Mouse (Mus musculus): ENCODE data around the gene Nos1ap. TPM values are rescaled to one million over a fixed set of nuclear protein-coding genes. Genes with fewer than 3 reads are reported as not detected.

Gene Nos1ap
- polyA plus RNA-seq, 1 experiment from 2014 or later: 6.8 TPM

DNA sequence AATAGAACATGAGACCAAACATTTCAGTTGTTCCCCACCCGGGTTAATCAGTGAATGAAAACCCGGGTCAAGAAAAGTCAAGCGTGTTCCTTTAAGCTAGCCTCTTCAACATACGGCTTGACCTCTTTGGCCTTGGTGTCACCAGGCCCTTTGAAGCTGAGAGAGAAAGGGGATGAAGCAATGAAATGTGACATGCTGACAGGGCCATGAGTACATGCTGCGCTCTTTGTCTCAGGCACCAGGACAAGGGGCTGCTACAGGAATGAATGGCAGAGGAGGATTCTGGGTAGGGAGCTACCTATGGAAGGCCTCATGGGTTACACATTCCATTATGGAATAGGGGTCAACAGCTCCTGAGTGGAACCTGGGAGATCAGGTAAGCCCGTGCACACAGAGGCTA lies 286.6 kb downstream of the Nos1ap start:
- no peak overlapping the region for H3K4me2 ChIP-seq (replicated peaks; ENCODE audit: low read depth)
- no peak for ATAC-seq (ENCODE audit: low FRiP score, low TSS enrichment)
- no peak for TF ChIP-seq CTCF (IDR thresholded peaks at IDR 0.05; ENCODE audit: low read depth)
- no peak for TF ChIP-seq EP300 (optimal IDR thresholded peaks at IDR 0.05)
- no peak for DNase-seq (ENCODE audit: low spot score)
- no peak overlapping the region for H3K27ac ChIP-seq (replicated peaks)
- no peaks in the 10 kb centered on the region for H3K4me1 ChIP-seq (replicated peaks; ENCODE audit: control insufficient read depth, insufficient read depth)
- no peaks in the 10 kb centered on the region for H3K27me3 ChIP-seq (ENCODE audit: control insufficient read depth, insufficient read depth, low read length)
- H3K4me3 ChIP-seq (ENCODE audit: low read depth, low read length): no peak overlapping the region
- H3K9me3 ChIP-seq (ENCODE audit: control insufficient read depth, low read length): no peaks in the 10 kb centered on the region
- no peaks in the 10 kb centered on the region; the same call in 1 of the 2 replicates for H3K36me3 ChIP-seq (ENCODE audit: control insufficient read depth, insufficient read depth, low read length)
- WGBS: 78% methylated on average over 6 of the region's 6 CpGs
- no peak overlapping the region for H3K9ac ChIP-seq (ENCODE audit: low read length)

DNA sequence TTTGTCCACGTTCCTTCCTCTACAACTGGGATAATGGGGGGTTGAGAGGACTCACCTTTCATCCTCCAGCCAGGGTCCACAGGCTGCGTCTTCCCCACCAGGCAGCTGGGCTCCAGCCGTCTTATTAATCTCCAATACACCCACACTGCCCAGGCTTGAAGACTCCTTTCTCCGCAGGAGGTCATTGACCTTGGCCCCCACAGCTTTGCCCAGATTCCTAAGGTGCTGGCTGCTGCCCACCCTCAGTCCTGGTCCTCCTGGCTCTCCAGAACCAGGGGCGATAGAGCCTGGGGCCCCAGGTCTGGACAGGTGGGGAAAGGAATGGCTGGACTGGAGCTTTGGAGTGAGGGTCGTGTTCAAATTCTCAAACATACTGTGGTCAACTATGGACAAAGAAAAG lies 287.2 kb downstream of the Nos1ap start:
- H3K4me2 ChIP-seq (replicated peaks; ENCODE audit: low read depth): no peak overlapping the region
- H3K9ac ChIP-seq (ENCODE audit: low read length): no peak overlapping the region
- H3K9me3 ChIP-seq (ENCODE audit: control insufficient read depth, low read length): no peaks in the 10 kb centered on the region
- H3K4me1 ChIP-seq (replicated peaks; ENCODE audit: control insufficient read depth, insufficient read depth): no peaks in the 10 kb centered on the region
- ATAC-seq (ENCODE audit: low FRiP score, low TSS enrichment) (no peak), DNase-seq (ENCODE audit: low spot score) (no peak)
- H3K36me3 ChIP-seq (ENCODE audit: control insufficient read depth, insufficient read depth, low read length): no peaks in the 10 kb centered on the region; the same call in 1 of the 2 replicates
- no peaks in the 10 kb centered on the region for H3K27me3 ChIP-seq (ENCODE audit: control insufficient read depth, insufficient read depth, low read length)
- no peak overlapping the region for H3K4me3 ChIP-seq (ENCODE audit: low read depth, low read length)
- no peak for TF ChIP-seq EP300 (optimal IDR thresholded peaks at IDR 0.05)
- TF ChIP-seq CTCF (IDR thresholded peaks at IDR 0.05; ENCODE audit: low read depth): no peak
- 89% methylated on average over 6 of the region's 6 CpGs for WGBS
- no peak overlapping the region for H3K27ac ChIP-seq (replicated peaks)

DNA sequence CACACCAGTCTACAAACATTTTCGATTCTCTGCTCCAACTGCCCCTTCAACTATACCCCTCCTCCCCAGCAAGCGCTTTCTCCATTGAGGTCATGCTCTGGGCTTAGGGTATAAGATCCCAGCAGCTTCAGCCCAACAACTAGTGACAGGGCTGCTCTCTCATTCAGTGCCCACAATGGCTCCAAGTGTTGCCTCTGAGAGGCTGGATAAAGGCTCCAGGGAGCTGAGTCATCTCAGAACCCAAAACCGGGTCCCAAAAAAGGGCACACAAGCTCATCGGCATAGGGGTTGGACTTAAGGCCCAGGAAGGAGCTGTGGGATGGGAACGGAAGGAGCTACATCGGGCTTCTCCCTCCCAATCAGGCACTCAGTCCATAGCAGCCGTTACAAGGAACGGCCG lies 288.0 kb downstream of the Nos1ap start:
- WGBS: 90% methylated on average over 9 of the region's 9 CpGs

DNA sequence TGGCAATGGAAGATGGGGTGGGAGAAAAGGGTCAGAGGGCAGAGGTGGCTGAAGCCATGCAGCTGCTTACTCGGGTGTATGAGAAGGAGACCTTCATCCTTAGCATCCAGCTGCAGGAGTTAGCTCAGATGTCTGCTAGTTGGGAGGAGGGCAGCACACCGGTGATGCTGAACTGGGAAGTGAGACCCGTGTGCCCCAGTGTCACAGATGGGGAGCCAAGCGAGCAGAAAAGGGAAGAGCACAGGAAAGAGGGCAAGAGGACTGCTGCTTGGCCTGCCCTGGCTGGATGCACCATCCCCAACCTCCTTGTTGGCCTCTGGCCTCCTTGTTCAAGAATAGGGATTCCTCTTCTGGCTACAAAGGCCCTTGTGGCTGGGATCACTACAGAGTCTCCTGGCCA lies 290.2 kb downstream of the Nos1ap start:
- no peak for DNase-seq (ENCODE audit: low spot score)
- no peak for ATAC-seq (ENCODE audit: low FRiP score, low TSS enrichment)
- no peak for TF ChIP-seq EP300 (optimal IDR thresholded peaks at IDR 0.05)
- no peak for TF ChIP-seq CTCF (IDR thresholded peaks at IDR 0.05; ENCODE audit: low read depth)
- Histone ChIP-seq H3K36me3 (ENCODE audit: control insufficient read depth, insufficient read depth, low read length) (no peaks in the 10 kb centered on the region; the same call in 1 of the 2 replicates), H3K9ac (ENCODE audit: low read length) (no peak overlapping the region), H3K9me3 (ENCODE audit: control insufficient read depth, low read length) (no peaks in the 10 kb centered on the region), H3K4me3 (ENCODE audit: low read depth, low read length) (no peak overlapping the region), H3K27me3 (ENCODE audit: control insufficient read depth, insufficient read depth, low read length) (no peaks in the 10 kb centered on the region), H3K4me1 (replicated peaks; ENCODE audit: control insufficient read depth, insufficient read depth) (no peaks in the 10 kb centered on the region), H3K4me2 (replicated peaks; ENCODE audit: low read depth) (no peak overlapping the region), H3K27ac (replicated peaks) (no peak overlapping the region)
- WGBS: 82% methylated on average over 4 of the region's 4 CpGs

More for the DNA sequence above, 288.0 kb downstream of the Nos1ap start:
- TF ChIP-seq CTCF (IDR thresholded peaks at IDR 0.05; ENCODE audit: low read depth) (no peak), EP300 (optimal IDR thresholded peaks at IDR 0.05) (no peak)
- no peak overlapping the region for H3K27ac ChIP-seq (replicated peaks)
- no peaks in the 10 kb centered on the region; the same call in 1 of the 2 replicates for H3K36me3 ChIP-seq (ENCODE audit: control insufficient read depth, insufficient read depth, low read length)
- H3K9ac ChIP-seq (ENCODE audit: low read length): no peak overlapping the region
- H3K4me3 ChIP-seq (ENCODE audit: low read depth, low read length): no peak overlapping the region
- no peaks in the 10 kb centered on the region for H3K27me3 ChIP-seq (ENCODE audit: control insufficient read depth, insufficient read depth, low read length)
- H3K4me1 ChIP-seq (replicated peaks; ENCODE audit: control insufficient read depth, insufficient read depth): no peaks in the 10 kb centered on the region
- DNase-seq (ENCODE audit: low spot score) (no peak), ATAC-seq (ENCODE audit: low FRiP score, low TSS enrichment) (no peak)
- H3K4me2 ChIP-seq (replicated peaks; ENCODE audit: low read depth): no peak overlapping the region
- H3K9me3 ChIP-seq (ENCODE audit: control insufficient read depth, low read length): no peaks in the 10 kb centered on the region

DNA sequence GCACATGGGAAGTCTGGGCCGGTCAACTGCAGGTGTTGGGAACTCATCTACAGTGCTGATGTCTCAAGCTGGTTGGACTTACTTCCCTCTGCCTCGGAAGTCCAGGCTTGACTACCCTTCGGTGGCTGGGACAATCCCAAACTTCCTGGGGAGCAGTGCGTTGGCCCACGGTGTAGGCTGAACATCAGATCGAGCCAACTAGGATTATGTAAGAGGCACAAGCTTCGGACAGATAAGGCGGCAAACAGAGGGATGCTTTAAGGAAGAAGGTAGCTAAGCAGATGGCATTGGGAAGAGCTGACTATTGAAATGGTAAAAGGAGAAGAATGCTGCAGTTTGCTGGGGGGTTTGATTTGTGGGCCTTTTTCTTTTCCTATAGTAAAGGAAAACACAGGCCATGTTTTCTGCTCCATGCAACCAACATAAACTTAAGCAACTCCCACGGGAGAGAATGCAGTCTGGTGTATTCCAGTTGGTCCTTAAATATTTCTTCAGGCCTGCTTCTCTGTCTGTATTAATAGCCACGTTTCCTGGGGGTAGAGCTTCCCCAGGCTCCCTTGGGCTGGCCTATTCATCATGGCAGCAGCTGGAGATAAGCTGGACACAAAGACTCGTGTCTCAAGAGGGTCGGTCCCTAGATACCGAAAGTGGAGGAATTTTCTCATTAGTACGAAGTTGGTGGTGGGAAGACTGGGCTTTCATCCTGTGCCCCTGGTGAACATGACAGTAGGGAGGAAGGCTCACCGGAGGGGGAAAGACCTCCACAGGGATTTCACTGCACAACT lies 294.7 kb downstream of the Nos1ap start:
- no peaks in the 10 kb centered on the region for H3K36me3 ChIP-seq (ENCODE audit: control insufficient read depth, insufficient read depth, low read length)
- no peak overlapping the region for H3K4me3 ChIP-seq (ENCODE audit: low read depth, low read length)
- ATAC-seq (ENCODE audit: low FRiP score, low TSS enrichment) (no peak), DNase-seq (ENCODE audit: low spot score) (no peak)
- TF ChIP-seq EP300 (optimal IDR thresholded peaks at IDR 0.05) (no peak), CTCF (IDR thresholded peaks at IDR 0.05; ENCODE audit: low read depth) (no peak)
- no peak overlapping the region for H3K27ac ChIP-seq (replicated peaks)
- no peak overlapping the region for H3K4me2 ChIP-seq (replicated peaks; ENCODE audit: low read depth)
- no peaks in the 10 kb centered on the region for H3K27me3 ChIP-seq (ENCODE audit: control insufficient read depth, insufficient read depth, low read length)
- no peak overlapping the region for H3K9ac ChIP-seq (ENCODE audit: low read length)
- no peaks in the 10 kb centered on the region for H3K4me1 ChIP-seq (replicated peaks; ENCODE audit: control insufficient read depth, insufficient read depth)
- 69% methylated on average over 15 of the region's 15 CpGs for WGBS
- H3K9me3 ChIP-seq (ENCODE audit: control insufficient read depth, low read length): no peaks in the 10 kb centered on the region

DNA sequence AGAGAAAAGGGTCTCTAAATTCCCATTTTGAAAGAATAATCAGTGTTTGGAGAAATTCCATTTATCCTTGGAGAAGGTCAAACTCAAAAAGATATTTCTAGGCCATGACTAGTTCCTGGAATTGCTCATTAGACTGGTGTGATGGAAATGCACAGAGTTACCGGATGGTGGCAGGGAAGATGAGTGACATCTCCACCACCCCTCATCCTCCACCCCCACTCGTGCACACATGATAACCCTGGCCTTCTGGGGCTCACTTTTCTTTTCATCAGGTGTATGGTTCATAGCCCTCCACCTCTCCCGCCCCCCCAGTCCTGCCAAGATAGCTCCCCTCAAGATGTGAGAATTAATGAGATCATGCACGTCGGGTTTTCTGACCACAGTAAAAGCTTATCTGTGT lies 296.4 kb downstream of the Nos1ap start:
- TF ChIP-seq EP300 (optimal IDR thresholded peaks at IDR 0.05) (no peak), CTCF (IDR thresholded peaks at IDR 0.05; ENCODE audit: low read depth) (no peak)
- no peaks in the 10 kb centered on the region for H3K27me3 ChIP-seq (ENCODE audit: control insufficient read depth, insufficient read depth, low read length)
- H3K9ac ChIP-seq (ENCODE audit: low read length): no peak overlapping the region
- no peaks in the 10 kb centered on the region for H3K36me3 ChIP-seq (ENCODE audit: control insufficient read depth, insufficient read depth, low read length)
- H3K4me2 ChIP-seq (replicated peaks; ENCODE audit: low read depth): no peak overlapping the region
- H3K4me1 ChIP-seq (replicated peaks; ENCODE audit: control insufficient read depth, insufficient read depth): no peaks in the 10 kb centered on the region
- ATAC-seq (ENCODE audit: low FRiP score, low TSS enrichment) (no peak), DNase-seq (ENCODE audit: low spot score) (no peak)
- H3K9me3 ChIP-seq (ENCODE audit: control insufficient read depth, low read length): no peaks in the 10 kb centered on the region
- H3K27ac ChIP-seq (replicated peaks): no peak overlapping the region
- H3K4me3 ChIP-seq (ENCODE audit: low read depth, low read length): no peak overlapping the region
- WGBS: 75% methylated on average over 5 of the region's 5 CpGs
